Mouse (Mus musculus): Measurements from ENCODE around the gene Bfsp1.

DNA sequence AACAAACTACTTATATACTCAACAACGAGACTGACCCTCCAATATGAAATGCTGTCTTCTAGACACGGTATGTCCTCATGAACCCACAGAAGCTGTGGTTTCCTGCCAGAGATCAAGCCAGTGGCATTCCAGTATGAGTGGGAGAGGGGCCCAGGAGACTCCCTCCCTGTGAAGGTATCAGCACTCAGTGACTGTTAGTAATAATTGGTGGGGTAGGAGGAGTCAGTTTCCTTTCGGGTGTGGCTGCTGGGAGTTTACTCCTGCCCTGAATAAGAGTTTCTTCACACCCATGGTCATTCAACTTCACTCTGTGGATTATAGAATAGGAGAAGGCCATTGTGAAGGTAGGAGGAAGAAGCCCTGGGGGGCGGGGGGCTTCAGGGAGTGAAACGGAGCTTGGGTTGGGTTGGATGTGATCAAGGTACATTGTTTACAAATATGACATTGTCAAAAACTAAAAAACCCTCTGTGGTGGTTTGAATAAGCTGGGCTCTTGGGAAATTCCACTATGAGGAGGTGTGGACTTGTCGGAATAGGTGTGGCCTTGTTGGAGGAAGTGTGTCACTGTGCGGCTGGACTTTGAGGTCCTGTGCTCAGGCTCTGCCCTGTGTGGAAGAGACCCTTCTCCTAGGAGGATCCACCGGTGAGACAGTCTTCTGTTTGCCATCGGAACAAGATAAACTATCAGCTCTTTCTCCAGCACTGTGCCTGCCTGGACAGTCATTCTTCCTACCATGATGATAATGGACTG, 36.7 kb upstream of the Bfsp1 start:
- no peak for TF ChIP-seq CTCF (IDR thresholded peaks at IDR 0.05; ENCODE audit: insufficient read depth, low read length)
- no peak for TF ChIP-seq POLR2A (IDR thresholded peaks at IDR 0.05; ENCODE audit: borderline replicate concordance, extremely low read depth, low read depth, low read length)

Data from lung, adult 2 months (tissue).